Mouse (Mus musculus) mouse trophoblast stem cell (cell line): ENCODE results near the gene Tbx20.

ENCODE experiments used
- in situ Hi-C, 2 experiments: fragments of 300-500 bp; cut with MseI, MboI; formaldehyde crosslinking; loops; 2 replicates in 1 of 2; 3 replicates in 1 of 2; pipeline ENCODE4 v1.15.1; 2025

Tbx20 gene

DNA sequence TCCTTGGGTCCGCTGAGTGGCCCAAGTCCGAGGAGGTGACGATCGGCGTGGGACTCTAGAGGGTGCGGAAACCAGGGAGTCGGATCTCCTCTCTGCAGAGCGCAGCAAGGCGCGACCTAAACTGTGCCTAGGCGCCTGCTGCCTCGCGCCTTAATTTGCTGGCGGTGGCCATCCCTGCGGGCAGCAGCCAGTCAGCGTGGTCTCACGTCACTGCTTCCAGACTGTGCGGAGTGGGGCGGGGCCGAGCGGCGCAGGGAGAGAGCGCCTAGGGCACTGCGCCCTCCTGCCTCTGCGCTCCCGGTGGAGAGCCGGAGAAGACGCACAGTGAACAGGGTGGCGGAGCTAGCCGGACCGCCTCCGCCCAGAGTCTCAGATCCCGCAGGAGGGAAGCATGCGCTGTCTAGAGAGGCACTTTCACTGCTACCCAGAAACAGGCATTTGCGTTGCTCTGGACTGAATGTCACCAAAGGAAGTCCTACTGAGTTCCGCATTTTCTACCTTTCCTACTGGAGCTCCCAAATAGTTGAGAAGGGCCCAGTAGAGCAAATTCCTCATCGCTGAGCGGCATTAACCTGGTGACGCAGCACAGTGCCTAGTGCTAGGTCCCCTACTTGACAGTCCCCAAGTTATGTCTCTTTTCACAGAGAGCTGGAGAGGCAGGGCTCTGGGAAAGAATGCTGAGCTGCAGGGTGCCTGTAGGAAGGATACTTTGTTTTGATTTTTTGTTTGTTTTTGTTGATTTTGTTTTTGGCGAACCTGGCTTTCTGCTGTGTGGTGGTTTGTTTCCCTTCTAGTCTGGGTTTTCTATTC, at the start of gene Tbx20:
Tbx20 (minus strand) TSS at position 144 of the 810 bp plus-strand sequence.
- in situ Hi-C loops = loop anchor here in 1 of 2 experiments (10.0 kb wide), 1 partner anchor 170 kb away; no protein-coding TSS in a partner anchor

DNA sequence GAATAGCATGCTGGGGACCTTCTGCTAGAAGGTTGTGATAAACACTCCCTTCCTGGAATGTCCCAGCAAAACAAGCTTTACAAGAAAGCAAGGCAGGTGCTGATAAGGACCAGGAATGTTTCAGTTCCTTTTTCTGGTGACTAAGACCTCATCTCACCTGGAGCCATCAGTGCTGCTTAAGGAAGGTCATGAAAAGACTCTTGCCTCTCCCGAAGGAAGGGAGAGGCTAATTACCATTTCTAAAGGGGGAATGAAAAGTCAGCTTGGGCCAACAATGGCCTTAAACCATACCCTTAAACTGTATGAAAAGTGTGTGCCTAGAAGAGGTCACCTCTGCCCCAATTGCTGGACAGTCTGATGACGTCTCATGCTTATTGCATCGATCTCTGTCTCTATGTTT, 44.4 kb upstream of the Tbx20 start:
- in situ Hi-C loops = no loop called here

DNA sequence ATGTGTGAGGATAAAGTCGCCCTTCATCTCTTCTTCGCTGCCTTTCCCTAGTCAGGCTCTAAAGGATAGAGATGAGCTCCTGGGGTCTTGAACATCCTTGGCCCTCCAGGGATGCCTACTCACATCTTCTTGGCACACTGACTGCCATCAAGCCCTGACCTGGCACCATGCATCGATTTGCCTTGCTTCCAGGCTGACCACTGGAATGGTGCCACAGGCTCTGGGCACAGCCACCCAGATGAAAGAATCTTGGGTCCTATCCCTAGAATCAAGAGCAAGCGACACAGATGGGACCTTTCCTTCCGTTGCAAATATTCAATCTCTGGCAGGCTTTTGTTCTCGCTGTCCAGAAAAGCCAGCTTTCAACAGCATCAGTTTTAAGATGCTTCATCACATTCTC, 38.4 kb upstream of the Tbx20 start:
- in situ Hi-C loops = no loop called here

DNA sequence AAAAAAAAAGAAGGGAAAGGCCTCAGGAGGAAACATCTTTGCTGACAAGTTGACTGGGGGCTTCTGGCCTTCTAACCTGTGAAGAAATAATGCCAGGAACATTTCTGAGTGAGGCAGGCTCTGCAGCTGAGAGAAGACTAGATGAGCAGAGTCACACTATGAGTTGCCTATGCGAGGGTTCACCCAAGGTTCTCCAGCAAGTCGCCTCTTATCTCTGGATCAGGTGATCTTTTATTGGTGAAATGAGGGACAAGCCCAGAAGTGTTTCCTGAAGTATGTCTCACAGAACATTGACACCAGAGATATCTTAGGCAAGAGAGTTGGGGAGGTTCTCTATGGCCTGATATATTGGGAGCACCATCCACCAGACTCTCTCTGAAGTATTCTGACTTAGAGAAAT, 18.0 kb upstream of the Tbx20 start:
- in situ Hi-C loops = no loop called here

DNA sequence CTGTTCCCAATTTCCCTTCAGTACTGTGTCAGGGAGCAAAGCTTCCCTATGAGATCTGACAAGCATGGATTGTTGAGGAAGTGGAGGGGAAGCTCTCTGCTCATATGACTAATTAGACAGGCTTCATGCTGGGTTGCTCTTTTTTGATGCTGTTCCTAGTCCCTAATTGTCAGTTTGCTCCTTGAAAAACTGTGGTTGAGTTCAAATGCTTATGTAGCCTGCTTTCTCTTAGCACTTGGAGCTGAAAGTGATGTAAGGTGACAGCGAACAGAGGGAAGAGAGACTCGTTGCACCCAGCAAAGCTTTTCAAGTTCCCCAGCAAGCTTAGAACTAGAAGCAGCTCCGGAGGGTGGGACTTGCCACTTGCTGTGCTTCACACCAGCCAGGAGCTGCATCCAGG, 15.3 kb upstream of the Tbx20 start:
- in situ Hi-C loops = no loop called here

DNA sequence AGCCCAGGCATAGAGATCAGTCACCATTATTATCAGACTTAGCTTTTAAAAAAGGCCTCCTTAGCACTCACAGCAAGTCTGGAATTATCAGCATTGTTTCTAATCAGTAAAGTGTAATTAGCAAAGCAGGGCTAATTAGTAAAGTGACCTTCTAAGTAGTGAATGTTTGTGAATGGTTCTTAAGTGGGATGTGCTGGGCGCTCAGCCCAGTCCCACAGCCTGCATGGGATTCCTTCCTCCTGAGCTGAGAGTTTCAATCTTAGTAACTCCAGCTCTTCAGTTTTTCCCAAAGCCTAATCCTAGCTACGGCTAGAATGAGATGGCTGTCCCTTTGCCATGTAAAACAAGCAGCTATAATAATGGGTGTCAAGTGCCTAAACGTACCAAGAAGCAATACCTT, 8.2 kb upstream of the Tbx20 start:
- in situ Hi-C loops = no loop called here

DNA sequence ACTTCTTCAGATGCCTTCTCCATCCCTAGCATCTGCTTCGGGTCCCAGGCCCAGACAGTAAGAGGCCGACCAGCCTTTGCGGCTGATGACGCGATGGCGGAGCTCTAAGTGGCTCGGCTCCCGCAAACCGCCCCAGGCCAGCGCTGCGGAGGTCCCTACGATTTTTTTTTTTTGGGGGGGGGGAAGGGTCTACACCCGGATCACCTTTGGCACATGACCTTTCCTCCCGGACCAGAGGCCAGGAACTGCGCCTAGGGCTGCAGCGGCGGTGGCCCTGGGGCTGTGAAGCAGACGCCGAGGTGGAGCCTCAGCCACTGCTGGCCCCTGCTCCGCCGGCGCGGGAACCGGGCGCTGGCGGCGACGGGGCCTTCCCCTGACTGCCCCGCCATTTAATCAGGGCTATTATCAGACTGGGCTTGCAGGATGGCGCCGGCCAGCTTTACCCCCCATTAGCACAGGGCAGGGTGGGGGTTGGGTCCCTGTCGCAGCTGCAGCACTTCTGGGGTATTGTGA, 6.9 kb upstream of the Tbx20 start:
- in situ Hi-C loops = no loop called here

DNA sequence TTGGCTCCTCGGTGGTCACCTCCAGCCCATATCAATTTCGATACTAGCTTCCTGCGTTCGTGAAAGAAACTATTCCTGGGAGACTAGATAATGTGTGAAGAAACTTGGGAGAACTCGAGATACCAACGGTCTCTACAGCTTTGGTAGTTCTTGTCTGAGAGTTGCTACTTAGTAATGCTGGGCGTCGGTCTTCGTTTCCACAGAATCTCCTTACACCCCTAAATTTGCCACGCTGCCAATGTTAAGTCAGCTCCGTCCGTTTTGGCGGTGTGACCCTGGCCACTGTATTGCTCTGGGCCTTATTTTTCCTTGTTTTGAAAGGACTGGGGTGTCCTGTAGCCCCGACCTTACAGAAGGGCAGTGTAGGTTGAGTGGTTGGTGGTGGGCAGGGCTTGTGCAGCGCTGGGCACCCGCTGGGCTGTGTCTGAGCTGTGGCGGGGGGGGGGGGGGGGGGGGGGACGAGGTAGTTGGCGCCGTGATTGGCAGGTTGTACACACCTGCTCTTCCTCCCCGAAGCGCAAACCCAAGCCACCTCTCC, 6.4 kb upstream of the Tbx20 start:
- in situ Hi-C loops = no loop called here

DNA sequence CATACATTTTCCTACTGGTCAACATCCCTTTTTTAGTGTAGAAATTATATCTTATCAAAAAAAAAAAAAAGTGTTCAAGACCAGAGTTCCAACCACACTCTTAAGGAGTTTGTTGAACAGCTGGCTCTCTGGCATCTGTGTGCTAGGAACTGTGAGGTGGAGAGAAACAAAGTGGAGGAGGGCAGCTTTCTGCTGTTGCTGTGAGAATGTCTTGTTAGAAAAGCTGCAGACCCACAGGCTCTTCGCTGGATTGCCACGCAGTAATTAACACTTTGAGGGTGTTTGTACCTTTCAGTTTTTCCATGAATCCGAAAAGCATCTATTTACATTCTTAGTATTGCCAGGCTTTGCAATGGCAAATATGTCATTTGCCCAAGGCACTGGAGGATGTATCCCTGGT, 5.9 kb upstream of the Tbx20 start:
- in situ Hi-C loops = loop anchor here in 1 of 2 experiments (10.0 kb wide), 1 partner anchor 165 kb away; no protein-coding TSS in a partner anchor

DNA sequence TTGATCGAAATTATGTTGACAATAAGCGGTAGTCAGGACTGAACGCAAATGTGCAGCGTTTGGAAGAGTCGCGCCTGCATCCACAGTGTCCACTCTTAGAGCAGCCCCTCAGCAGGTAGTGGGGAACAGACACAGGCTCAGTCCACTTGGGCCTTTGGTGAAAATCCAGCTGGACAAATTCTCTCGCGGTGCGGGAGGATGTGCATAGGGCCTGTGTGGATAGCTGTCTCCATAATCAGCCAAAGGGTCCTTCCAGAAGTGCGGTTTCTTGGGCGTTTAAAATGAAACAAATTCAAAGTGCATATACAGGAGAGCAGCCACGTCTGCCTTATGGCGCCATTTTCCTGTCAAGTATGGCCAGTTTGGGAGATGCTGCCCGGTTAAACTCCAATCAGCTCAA, 4.5 kb upstream of the Tbx20 start:
- in situ Hi-C loops = loop anchor here in 1 of 2 experiments (10.0 kb wide), 1 partner anchor 166 kb away; no protein-coding TSS in a partner anchor

DNA sequence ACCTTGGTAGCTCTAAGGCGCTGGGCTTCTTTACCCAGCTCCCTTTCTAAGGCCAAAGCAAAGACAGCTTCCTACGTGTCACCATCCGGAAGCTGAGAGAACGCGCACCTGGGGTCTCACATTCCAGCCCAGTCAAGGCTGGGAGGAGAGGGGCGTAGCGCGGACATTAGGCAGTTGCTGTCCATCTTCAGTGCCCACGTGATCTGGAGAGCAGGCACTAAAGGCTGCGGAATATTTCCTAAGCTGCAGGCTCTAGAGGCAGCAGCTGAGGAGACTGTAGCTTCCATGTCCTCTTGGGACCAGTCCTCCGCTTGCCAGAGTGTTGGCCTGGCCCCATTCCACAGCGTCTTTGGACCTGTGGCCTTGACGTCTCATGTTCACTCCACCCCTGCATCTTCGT, 3.9 kb upstream of the Tbx20 start:
- in situ Hi-C loops = loop anchor here in 1 of 2 experiments (10.0 kb wide), 1 partner anchor 167 kb away; no protein-coding TSS in a partner anchor

DNA sequence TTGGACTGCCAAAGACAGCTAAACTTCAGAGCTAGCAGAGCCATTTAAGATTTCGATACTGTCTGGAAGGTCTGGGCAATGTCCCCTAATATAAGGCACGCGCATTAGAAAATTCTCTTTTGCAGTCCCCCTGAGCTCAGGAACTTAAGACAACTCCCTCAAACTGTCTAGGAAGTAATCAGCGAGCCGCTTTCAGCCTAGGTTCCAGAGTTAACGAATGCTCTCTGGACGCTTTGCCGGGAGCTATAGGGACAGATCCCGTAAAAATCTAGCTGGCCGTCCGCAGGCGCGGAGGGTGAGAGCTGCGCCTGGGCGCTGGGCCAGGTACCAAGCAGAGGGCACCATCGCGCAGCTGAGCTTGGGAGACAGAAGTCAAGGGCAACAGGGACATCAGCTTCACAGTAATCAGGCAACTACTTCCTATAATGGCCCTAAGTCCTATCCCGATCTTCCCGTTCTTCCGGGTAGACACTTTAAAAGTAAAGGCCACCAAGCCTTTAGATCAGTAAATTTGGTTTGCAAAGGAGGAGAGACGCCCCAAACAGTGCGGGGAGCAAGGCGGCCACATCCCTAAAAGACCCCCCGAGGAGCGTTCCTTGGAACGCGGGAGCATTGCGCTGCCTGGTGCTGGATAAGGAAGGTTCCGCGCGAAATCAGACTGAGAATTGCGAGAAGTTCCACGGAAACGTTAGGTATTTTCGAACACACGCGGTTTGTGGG, 3.2 kb upstream of the Tbx20 start:
- in situ Hi-C loops = loop anchor here in 1 of 2 experiments (10.0 kb wide), 1 partner anchor 167 kb away; no protein-coding TSS in a partner anchor

DNA sequence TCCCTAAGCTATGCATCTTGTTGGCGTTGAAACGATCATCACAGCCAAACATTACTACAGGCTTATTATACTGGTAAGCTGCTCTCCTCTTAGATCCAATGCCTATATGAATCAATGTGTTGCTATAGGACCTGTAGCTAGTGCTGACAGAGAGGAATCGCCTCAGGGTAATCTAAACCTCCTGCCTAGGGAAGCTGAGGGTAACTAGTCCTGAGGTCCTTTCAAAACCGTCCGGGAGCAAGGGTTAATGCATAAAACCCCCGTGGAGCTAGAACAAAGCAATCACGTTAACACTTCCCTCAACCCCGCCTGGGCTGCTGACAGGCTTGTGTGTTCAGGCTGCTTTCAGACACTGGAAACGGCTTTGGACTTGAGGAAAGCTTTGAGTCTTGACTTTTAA, 2.4 kb upstream of the Tbx20 start:
- in situ Hi-C loops = loop anchor here in 1 of 2 experiments (10.0 kb wide), 1 partner anchor 168 kb away; no protein-coding TSS in a partner anchor

DNA sequence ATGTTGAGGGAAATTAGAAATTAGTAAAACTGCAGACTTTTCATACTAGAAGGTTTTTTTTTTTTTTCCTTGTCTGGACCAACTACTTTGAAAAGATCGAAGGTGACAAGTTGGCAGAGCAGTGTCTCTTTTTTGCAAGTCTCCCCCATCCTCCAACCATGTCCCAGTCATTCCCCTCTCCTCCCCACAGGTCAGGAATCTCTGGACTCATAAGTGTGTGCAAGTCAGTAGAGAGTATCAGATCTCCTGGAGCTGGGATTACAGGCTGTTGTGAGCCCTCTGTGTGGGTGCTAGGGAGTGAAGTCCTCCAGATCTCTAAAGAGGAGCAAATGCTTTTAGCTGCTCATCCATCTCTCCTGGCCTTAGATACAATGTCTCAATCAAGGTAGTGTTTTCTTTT, 1.5 kb upstream of the Tbx20 start:
- in situ Hi-C loops = loop anchor here in 1 of 2 experiments (10.0 kb wide), 1 partner anchor 169 kb away; no protein-coding TSS in a partner anchor

DNA sequence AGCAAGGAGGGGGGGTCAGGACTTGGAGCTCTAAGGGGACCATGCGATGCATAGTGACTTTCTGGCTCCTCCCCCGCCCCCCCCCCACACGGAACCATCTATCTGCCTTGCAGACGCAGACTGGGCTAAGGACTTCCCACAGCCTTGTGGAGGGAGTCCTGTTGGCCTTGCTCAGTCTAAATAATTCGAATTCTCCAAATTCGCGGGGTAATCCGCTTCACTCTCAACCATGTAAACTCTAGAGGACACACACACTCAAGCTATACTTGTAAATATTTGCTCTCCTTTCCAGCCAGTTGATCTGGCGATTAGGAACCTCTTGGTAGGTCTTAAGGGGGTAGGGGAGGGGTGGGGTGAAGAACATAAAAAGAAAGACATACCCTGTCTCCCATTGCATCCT, 898 bp upstream of the Tbx20 start:
- in situ Hi-C loops = loop anchor here in 1 of 2 experiments (10.0 kb wide), 1 partner anchor 170 kb away; no protein-coding TSS in a partner anchor

DNA sequence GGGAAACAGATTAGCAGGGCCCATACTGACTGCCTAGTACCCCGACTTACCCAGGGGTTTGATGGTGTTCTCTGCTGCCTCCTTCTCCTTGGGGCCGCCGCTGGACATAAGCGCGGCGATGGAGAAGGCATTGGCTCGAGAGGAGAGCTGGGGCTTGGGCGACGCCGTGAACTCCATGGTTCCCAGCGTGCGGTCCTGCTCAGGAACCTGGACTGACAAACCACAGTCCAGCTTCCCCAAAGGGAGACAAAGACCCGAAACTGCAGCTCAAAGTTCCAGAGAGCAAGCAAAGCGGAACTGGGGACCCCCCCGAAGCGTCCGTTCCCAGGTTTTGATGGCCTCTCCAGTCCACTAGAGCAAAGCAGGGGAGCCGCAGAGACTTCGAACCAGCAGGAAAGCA, 434 bp downstream of the Tbx20 start:
- in situ Hi-C loops = loop anchor here in 1 of 2 experiments (10.0 kb wide), 1 partner anchor 171 kb away; no protein-coding TSS in a partner anchor

DNA sequence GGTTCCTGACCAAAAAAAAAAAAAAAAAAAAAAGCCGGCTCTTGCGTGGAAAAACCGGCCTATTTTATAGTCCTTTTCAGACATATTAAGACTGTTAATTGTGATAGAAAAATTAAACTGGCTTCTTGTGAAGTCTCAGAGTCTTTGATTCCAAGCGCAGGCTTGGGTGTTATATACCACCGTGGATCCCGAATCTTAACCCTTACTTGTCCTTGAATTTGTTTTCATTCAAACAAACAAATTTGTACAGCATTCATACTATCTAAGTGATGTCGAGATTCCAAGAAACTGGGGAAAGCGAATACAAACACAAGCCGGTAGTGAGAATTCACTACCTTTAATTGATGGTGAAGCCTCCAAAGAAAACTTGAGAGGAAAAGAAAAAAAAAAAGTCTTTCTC, 932 bp downstream of the Tbx20 start:
- in situ Hi-C loops = loop anchor here in 1 of 2 experiments (10.0 kb wide), 1 partner anchor 172 kb away; no protein-coding TSS in a partner anchor

DNA sequence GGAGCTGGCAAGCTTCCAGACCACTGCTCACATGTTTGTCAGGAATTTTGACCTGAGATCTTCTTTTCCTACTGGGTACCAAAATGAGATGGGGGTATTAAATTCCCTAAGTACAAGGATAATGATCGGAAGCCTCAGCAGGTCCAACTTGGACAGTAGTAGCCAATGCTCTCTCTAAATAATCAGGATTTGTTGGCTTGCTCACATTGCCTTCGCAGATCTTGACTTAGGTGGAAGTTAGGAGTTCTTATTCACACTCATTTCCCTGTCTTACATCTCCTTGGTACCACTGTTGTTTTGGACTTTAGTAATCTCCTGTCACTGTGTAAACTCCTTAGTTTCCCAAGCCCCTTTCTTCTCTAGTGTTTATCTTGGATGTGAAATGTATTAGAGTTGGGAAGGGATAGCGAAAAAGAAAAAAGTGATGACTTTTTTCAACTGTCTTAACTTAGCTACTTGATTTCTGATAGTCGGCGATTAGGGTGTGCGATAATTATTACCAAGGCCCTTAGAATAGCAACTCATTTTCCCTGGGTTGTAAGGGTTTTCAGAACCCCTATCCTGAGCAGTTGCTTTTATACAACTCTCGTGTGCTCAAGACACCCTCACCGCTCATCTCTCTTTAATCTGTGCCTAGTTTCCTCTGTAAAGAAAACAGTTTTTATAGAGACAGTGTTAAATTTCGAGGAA, 1.5 kb downstream of the Tbx20 start:
- in situ Hi-C loops = loop anchor here in 1 of 2 experiments (10.0 kb wide), 1 partner anchor 172 kb away; no protein-coding TSS in a partner anchor

DNA sequence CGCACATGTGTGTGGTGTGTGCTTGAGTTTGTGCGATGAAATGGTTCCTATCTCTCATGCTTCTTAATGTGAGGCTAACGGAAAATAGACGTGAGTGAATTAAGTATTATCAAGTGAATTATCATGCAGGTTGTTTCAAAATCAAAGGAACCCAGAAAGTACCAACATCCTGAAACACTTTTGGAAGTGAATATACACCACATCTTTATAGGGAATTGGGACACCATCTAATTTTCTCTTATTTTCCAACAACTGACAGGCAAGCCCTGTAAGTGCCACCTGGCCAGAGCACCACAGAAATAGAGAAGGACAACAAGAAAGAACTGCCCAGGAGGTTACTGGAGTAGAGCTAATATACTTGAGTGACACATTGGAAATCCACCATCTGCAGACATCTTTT, 2.4 kb downstream of the Tbx20 start:
- in situ Hi-C loops = loop anchor here in 1 of 2 experiments (10.0 kb wide), 1 partner anchor 173 kb away; no protein-coding TSS in a partner anchor

DNA sequence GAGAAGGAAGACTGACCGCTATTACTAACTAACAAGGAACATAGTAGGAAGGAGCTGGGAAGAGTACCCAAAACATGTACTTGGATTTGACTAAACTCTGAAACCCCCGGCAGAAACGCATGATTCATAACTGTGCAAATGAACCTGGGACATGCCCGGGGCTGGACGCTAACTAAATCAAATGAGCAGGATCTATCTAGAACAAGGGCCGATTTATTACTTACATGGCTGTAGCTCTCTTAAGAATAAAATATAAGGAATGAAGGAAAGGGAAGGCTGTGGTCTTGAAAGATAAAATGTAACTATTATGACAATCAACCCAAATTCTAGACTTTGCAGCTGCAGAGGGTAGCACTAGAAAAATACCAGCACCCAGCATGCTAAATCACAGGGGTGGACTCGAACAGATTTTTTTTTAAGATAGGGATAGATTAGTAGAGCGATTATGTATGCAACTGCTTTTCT, 3.1 kb downstream of the Tbx20 start:
- in situ Hi-C loops = loop anchor here in 1 of 2 experiments (10.0 kb wide), 1 partner anchor 174 kb away; no protein-coding TSS in a partner anchor
